Mouse (Mus musculus) cortical plate, adult 2 months (tissue): Measurements from ENCODE around the gene Caln1. TPM values are rescaled to one million over a fixed set of nuclear protein-coding genes. Genes with fewer than 3 reads are reported as not detected.
A peak's percentile ranks its signal among the peaks of the same experiment; 100 is the strongest.

Source experiments
- H3K27ac ChIP-seq: fragments of 200-500 bp; 2 replicates; pipeline ENCODE4 v1.5.1; 2012; ENCODE audit warnings: low read length, control low read depth, inconsistent platforms; ENCODE audit not compliant: insufficient read depth
- H3K4me1 ChIP-seq: fragments of 200-500 bp; 2 replicates; pipeline ENCODE4 v1.6.1; 2011; ENCODE audit warnings: low read length; ENCODE audit not compliant: control insufficient read depth, insufficient read depth
- H3K4me3 ChIP-seq: fragments of 200-500 bp; 2 replicates; pipeline ENCODE4 v1.5.1; 2011; ENCODE audit warnings: mild to moderate bottlenecking, low read length, control low read depth; ENCODE audit not compliant: insufficient read depth
- CTCF ChIP-seq: fragments of 200-500 bp; IDR thresholded peaks from 2 replicates; pipeline ENCODE4 v1.5.1; 2011; ENCODE audit warnings: mild to moderate bottlenecking, control low read depth, low read length; ENCODE audit not compliant: insufficient read depth; ENCODE audit errors: extremely low read depth
- POLR2A ChIP-seq: fragments of 200-500 bp; IDR thresholded peaks from 2 replicates; pipeline ENCODE4 v1.6.1; 2011; ENCODE audit warnings: mild to moderate bottlenecking, low read length, control low read depth; ENCODE audit not compliant: insufficient read depth; ENCODE audit errors: extremely low read depth
- polyA plus RNA-seq: library from polyadenylated mRNA; depleted of rRNA; stranded (reverse); fragments of >200 nt; gene quantifications from 2 replicates; pipeline ENCODE4 v1.2.3, GENCODE M21; 2012

The Caln1 gene
- polyA plus RNA-seq, 1 experiment = 48.6 TPM

DNA sequence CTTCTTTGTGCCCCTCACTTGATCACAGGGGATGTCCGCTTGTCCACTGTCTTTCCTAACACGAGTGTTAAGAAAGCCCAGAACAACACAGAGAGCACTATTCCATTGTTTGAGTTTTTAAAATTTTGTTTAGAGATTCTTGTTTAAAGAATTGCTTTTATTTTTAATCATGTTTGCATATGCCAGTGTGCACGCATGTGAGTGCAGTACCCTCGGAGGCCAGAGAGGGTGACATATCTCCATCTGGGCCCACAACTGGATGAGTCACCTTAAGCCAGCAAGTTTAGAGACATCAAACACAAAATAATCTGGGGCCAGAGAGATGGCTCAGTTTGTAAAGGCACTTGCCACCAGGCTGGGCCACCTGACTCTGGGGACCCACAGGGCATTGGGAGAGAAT is 33.8 kb upstream of the Caln1 start:
- TF ChIP-seq CTCF (no peak), POLR2A (no peak)
- no peak overlapping the region for H3K27ac ChIP-seq
- no peaks in the 10 kb centered on the region for H3K4me1 ChIP-seq
- H3K4me3 ChIP-seq = no peak overlapping the region

DNA sequence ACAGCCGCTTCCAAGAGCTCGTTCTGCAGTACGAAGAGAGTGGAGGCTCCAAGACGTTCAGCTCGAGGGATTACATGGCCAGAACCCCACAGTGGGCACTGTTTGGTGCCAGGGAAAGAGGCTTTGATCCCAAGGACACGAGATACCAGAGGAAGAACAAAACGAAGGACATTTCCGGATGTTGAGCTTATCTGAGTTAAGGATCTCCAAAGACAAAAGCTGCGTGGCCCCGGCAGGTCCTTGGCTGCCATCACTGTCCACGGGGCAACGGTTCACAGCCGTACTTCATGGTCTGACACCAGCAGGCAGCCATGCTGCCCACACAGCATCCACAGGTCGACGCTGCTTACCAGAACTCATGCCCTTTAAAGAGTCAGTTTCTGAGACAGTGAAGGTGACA is 28.6 kb upstream of the Caln1 start:
- TF ChIP-seq POLR2A (no peak), CTCF (no peak)
- H3K27ac ChIP-seq = no peak overlapping the region
- no peaks in the 10 kb centered on the region for H3K4me1 ChIP-seq
- H3K4me3 ChIP-seq = no peak overlapping the region

DNA sequence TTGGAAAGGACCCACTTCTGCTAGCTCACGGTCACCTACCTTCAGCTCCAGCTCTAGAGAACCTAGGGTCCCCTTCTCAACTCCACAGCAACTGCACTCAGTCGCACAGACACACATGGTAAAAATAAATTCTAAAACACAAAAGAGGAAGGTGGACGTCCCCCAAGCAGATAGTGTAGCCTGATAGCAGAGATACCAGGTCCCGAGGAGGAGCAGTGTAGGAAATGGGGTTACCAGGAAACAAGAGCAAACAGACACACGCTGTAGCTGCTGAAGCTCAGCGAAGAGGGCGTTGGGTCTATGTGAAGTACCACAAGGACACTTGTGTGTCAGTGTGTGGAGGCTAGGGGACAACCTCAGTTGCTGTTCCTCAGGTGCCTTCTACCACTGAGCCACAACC is 24.3 kb upstream of the Caln1 start:
- TF ChIP-seq CTCF = no peak
- no peak for TF ChIP-seq POLR2A
- Histone ChIP-seq H3K4me1 (no peaks in the 10 kb centered on the region), H3K27ac (no peak overlapping the region), H3K4me3 (no peak overlapping the region)

DNA sequence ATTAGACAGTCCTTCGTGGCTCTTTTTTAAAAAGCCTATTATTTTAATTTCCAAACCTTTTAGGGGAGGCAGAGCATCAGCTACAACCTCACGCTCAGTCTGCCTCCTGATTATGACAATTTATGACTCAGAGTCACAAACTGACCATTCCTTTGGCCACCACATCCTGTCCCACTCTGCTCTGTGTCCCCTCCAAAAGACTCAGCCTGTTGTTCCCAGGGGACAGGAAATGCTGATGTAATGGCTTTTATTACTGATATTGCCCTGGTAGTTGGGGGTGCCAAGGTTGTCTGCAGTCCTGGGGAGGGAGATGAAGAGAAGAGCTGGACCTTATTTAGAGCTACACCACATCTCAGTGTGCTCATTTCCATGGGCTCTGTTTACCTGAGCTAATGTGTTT is 23.4 kb upstream of the Caln1 start:
- Histone ChIP-seq H3K4me3 (no peak overlapping the region), H3K27ac (no peak overlapping the region), H3K4me1 (no peaks in the 10 kb centered on the region)
- TF ChIP-seq CTCF (no peak), POLR2A (no peak)

DNA sequence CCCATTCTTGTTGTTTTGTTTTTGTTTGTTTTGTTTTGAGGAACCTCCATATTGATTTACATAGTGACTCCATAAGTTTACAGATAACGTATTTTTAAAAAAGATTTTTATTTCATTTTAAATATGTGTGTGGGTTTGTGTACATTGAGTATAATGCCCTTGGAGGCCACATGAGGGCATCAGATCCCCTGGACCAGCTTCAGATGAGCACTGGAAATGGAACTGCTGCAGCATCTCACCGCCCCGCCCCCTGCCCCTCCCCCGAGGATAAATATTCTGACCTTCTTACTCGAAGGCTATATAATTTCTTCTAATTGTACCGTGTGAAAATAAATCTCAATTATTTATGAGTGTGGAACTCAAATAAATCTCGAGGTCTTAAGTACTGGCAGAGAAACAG is 14.0 kb upstream of the Caln1 start:
- H3K4me3 ChIP-seq = no peak overlapping the region
- H3K27ac ChIP-seq = no peak overlapping the region
- TF ChIP-seq CTCF = 0 out of 2 replicates have a peak, but pooled peaks have one; percentile 10
- no peak for TF ChIP-seq POLR2A
- H3K4me1 ChIP-seq = no peaks in the 10 kb centered on the region

DNA sequence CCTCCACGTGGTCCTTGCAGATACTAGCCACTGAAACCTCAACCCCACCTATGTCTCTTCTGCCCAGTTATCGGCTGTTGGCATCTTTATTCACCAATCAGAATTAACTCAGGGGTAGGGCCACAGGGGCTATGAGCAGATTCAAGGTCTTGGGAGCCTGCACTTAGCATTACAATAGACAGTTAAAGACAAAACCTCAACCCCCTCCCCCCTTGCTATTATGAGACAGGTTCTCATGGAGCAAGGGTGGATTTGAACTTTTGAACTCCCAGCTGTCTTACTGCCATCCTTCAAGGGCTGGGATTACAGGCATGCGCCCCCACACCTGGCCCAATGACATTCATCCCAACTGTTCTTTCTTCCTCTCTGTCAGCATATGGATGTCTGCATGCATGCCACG is 6.1 kb upstream of the Caln1 start:
- Histone ChIP-seq H3K27ac (no peak overlapping the region), H3K4me1 (no peaks in the 10 kb centered on the region), H3K4me3 (no peak overlapping the region)
- TF ChIP-seq CTCF (no peak), POLR2A (no peak)

DNA sequence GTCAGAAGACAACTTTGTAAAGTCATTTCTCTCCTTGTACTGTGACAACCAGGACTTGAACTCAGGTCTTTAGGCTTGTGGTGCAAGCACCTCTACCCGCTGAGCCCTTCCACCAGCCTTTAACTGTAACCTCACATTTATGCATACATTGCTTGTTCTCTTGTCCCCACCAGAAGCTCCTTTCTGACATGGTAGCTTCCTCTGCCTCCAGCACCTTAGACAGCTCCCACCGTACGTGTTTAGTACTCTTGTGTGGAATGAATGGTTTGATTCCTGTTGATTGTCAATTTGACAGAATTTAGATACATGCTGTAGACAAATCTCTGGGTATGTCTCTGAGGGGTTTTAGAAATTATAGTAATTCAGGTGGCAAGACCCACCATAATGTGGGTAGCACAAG is 5.5 kb upstream of the Caln1 start:
- Histone ChIP-seq H3K27ac (no peak overlapping the region), H3K4me3 (no peak overlapping the region), H3K4me1 (no peaks in the 10 kb centered on the region)
- TF ChIP-seq CTCF (no peak), POLR2A (no peak)

DNA sequence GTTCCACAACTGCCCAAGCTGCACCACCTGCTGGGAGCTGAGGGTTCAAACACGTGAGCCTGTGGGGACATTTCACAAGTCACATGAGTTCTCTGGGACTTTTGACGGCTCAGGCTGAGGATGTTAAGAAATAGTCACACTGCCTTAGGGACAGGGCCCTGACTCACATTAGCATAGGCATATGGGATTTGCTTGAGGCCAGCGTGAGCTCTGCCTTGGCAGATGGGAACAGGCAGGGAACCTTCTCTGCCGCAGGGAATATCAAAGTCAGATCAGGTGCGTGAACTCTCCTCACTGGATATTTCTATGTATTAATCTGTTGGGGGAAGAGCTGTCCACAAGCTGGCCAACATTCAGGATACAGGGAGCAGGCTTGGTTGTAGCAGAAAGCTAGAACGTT is 1.0 kb upstream of the Caln1 start:
- TF ChIP-seq CTCF (no peak), POLR2A (no peak)
- Histone ChIP-seq H3K27ac (no peak overlapping the region), H3K4me1 (no peaks in the 10 kb centered on the region), H3K4me3 (no peak overlapping the region)

DNA sequence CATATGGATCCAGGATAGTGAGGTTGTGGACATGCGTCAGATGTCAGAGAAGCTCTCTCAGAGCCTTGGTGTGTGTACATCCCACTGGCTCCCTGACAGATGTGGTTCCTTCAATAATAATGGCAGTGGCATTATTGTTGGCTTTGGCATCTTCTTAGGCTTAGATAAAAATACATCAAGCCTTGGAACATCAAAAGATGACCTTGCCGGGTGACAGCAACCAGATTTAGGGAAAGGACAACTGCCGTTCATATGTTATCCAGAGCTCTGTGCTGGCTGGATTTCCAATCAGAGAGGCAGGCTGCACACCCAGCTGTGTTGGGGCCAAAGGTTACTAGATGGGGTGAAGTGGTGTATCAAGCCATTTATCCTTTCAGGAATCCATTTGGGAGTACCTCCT is 6.2 kb downstream of the Caln1 start:
- Histone ChIP-seq H3K4me3 (no peak overlapping the region), H3K27ac (no peak overlapping the region), H3K4me1 (no peaks in the 10 kb centered on the region)
- TF ChIP-seq POLR2A (no peak), CTCF (no peak)

DNA sequence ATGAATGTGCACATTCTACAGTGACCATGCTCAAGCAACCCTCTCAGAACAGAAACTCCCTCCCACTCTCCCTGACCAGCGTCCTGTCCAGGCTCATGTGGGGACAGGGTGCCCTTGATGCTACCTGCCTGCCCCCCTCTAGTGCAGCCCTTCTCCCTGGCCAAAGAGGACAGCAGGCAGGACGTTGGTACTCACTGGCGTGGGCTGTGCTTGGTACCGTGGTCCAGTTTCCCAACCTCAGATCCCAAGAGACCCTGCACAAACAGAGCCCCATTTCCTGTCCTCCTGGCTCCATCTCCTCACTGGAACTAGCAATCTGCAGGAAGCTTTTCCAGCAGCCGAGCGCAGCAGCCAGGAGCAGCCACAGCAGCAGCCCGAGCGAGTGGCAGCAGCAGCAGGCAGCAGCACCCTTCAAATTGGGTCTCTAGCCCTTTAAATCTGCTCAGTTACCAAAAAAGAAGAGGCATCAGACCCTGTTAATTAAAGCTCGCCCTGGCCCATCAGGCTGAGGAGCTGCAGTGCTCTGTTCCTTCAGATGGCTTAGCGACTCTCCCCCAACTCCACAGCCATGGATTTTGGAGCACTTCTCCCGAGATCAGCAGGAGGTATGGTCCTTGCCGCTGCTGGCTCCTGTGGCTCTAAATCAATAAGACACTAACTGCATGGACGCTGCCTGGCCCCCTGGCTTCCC is 15.1 kb downstream of the Caln1 start, which contains the start of gene A330070K13Rik:
Gene A330070K13Rik (minus strand): TSS at position 410 of the 691 bp plus-strand sequence.
- TF ChIP-seq CTCF = no peak
- peak; percentile 30; the same call in 1 of the 2 replicates for TF ChIP-seq POLR2A
- Histone ChIP-seq H3K4me3 (peak within 1 kb of the TSS; percentile 51), H3K4me1 (no peaks in the 10 kb centered on the region), H3K27ac (no peak within 1 kb of the TSS)

DNA sequence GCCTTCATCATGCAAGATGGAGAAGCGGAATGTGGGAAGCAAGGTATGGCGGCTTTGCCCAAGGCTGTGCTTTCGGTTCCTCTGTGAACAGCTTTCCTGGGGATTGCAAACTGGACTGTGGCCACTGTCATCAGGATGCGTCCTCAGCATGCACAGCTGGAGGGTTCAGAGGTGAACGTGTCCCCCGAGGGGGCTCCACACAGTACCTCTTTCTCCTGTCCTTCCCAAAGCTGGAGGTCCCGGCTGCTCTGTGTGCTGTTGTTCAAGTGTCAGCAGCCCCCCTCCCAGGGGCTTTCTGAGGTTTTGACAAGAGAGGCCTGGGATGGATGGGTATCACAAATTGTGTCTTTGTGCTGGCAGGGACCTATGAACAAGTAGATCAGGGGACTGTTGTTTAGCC is 17.2 kb downstream of the Caln1 start:
- H3K4me1 ChIP-seq = no peaks in the 10 kb centered on the region
- no peak overlapping the region for H3K4me3 ChIP-seq
- no peak for TF ChIP-seq CTCF
- TF ChIP-seq POLR2A = no peak
- no peak overlapping the region for H3K27ac ChIP-seq
